Mouse (Mus musculus): ENCODE data around the gene Cwc25. TPM values are rescaled to one million over a fixed set of nuclear protein-coding genes. Genes with fewer than 3 reads are reported as not detected.

Gene Cwc25
- polyA plus RNA-seq, 1 experiment = 6.7 TPM

DNA sequence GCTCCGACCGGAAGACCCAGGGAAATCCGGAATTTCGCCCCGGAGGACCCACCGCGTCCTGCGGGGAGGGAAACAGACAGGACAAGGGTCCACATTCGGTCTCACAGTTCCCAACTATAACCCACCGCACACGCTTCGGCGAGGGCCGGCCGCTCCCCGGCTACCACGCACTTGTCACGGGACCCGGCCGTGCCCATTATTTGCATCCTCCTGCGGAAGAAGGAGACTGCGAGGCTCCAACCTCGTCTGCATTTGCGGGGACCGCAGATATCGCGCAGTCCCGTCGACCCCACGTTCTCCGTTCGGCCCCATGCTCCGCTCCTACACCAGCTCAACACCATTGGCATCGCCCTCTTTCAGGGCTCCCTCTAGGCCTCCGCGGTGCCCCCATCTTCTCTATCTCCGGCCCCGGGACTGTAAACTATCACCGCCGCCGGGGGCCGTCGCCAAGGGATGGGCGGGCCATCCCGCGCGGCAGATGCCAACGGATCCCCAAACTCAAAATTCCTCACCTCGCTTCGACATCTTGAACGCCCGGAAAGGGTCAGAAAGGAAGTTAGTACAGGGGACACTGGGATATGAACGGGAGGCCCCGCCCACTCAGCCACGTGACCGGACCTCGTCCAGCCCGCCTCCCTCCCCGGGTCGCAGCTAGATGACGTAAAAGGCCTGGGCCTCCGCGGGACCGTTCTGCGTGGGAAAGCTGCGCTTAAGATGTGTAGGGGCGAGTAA lies 15.6 kb upstream of the Cwc25 start, which contains the start of gene Rpl23:
TSS of gene Rpl23 (minus strand) at position 606 of the 732 bp plus-strand sequence.
- Histone ChIP-seq H3K4me3 (ENCODE audit: extremely low read depth, insufficient read depth, insufficient read length) (peak within 1 kb of the TSS; percentile 90), H3K27ac (ENCODE audit: insufficient read depth, low read length) (peak within 1 kb of the TSS; percentile 81), H3K4me1 (ENCODE audit: control insufficient read depth, insufficient read depth, insufficient read length) (peaks cover 7% of the 10 kb centered on the region; the same call in 1 of the 2 replicates), H3K27me3 (ENCODE audit: control insufficient read depth, insufficient read depth, low read length) (no peaks in the 10 kb centered on the region), H3K36me3 (ENCODE audit: control insufficient read depth, insufficient read depth, low read length) (peaks cover 25% of the 10 kb centered on the region)
- peak; percentile 93 to 99 for DNase-seq (ENCODE audit: low read depth in 1 of 2, low spot score in 2 of 2)
- WGBS = under 1% methylated on average over 67 of the region's 67 CpGs
- TF ChIP-seq CTCF (IDR thresholded peaks at IDR 0.05; ENCODE audit: extremely low read depth, insufficient read depth, insufficient read length, insufficient replicate concordance) (no peak), POLR2A (IDR thresholded peaks at IDR 0.05; ENCODE audit: low read depth, low read length) (peak; percentile 79; the same call in 1 of the 2 replicates)

DNA sequence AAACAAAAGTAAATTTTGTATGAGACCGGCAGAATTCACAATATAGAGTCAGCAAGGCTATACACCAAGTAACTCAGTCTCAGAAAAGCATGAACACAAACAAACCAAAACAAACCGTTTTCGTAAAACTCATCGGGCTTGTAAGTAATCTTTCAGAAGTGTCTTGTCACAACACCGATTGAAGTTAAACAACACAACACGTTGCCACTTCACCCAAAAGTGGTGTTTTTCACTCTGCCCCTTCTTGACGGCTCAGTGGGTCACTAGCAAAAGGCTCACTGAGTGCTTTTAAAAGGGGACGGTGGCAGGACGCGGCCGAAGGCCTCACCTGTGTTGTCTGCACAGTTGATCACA lies 15.1 kb upstream of the Cwc25 start:
- 1% methylated on average over 11 of the region's 11 CpGs for WGBS
- DNase-seq (ENCODE audit: low read depth in 1 of 2, low spot score in 2 of 2) = no peak
- H3K27me3 ChIP-seq (ENCODE audit: control insufficient read depth, insufficient read depth, low read length) = no peaks in the 10 kb centered on the region

DNA sequence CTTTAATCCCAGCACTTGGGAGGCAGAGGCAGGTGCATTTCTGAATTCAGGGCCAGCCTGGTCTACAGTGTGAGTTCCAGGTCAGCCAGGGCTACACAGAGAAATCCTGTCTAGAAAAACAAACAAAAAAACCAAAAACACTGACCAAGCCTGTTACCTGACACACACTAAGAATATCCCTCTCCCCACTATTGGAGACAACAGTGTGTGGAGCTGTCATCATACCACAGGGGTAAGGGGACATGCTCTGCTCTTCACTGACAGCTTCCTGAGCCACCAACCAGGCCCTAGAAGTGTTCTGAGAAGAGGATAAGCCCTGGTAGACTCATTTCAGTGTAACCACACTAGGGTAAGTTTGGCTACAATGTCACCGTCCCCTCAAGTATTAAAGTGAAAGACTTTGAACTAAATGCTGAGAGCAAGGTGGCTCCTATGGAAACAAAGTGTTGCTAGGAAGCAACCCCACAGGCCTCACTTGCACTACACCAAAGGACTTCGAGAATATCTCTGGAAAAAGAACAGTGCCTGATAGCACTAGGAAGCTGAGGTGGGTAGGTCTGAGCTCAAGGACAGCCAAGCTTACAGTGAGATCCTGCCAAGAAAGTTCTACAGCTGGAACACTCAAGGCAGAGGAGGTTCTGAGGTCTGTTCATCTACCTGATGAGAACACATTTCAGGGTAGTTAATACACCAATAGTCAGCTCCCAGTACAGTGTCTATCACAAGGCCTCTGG lies 13.8 kb upstream of the Cwc25 start:
- no peaks in the 10 kb centered on the region for H3K27me3 ChIP-seq (ENCODE audit: control insufficient read depth, insufficient read depth, low read length)
- peaks cover 7% of the 10 kb centered on the region; the same call in 1 of the 2 replicates for H3K4me1 ChIP-seq (ENCODE audit: control insufficient read depth, insufficient read depth, insufficient read length)
- H3K4me3 ChIP-seq (ENCODE audit: extremely low read depth, insufficient read depth, insufficient read length) = no peak overlapping the region
- TF ChIP-seq CTCF (IDR thresholded peaks at IDR 0.05; ENCODE audit: extremely low read depth, insufficient read depth, insufficient read length, insufficient replicate concordance) (no peak), POLR2A (IDR thresholded peaks at IDR 0.05; ENCODE audit: low read depth, low read length) (no peak)
- 52% methylated on average over 2 of the region's 2 CpGs for WGBS
- H3K36me3 ChIP-seq (ENCODE audit: control insufficient read depth, insufficient read depth, low read length) = peaks cover 34% of the 10 kb centered on the region
- no peak for DNase-seq (ENCODE audit: low read depth in 1 of 2, low spot score in 2 of 2)
- H3K27ac ChIP-seq (ENCODE audit: insufficient read depth, low read length) = no peak overlapping the region

More for the DNA sequence above, 15.1 kb upstream of the Cwc25 start:
- peaks cover 7% of the 10 kb centered on the region; the same call in 1 of the 2 replicates for H3K4me1 ChIP-seq (ENCODE audit: control insufficient read depth, insufficient read depth, insufficient read length)
- TF ChIP-seq CTCF (IDR thresholded peaks at IDR 0.05; ENCODE audit: extremely low read depth, insufficient read depth, insufficient read length, insufficient replicate concordance) (no peak), POLR2A (IDR thresholded peaks at IDR 0.05; ENCODE audit: low read depth, low read length) (no peak)
- peaks cover 30% of the 10 kb centered on the region for H3K36me3 ChIP-seq (ENCODE audit: control insufficient read depth, insufficient read depth, low read length)
- H3K4me3 ChIP-seq (ENCODE audit: extremely low read depth, insufficient read depth, insufficient read length) = peak overlapping the region; percentile 90
- peak overlapping the region; percentile 81 for H3K27ac ChIP-seq (ENCODE audit: insufficient read depth, low read length)

DNA sequence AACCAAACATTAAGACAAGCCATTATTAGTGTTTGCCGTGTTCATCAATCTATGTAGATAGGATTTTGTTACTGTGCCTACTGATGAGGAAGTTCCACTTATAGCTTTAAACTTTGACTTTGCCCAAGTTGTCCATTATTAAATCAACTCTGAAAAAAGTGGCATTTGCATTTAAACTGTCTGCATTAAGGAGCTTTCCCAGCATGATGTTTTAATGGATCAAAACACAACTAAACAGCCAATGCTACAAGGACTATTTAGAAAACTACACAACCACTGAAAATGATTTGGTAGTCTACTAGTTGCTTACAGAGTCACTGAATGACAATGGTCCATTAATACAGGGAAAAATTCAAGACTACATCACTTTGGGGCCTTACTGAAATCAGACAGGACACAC lies 12.6 kb upstream of the Cwc25 start:
- peaks cover 34% of the 10 kb centered on the region for H3K36me3 ChIP-seq (ENCODE audit: control insufficient read depth, insufficient read depth, low read length)
- 83% methylated on average over 1 of the region's 1 CpGs for WGBS
- H3K27ac ChIP-seq (ENCODE audit: insufficient read depth, low read length) = no peak overlapping the region
- no peaks in the 10 kb centered on the region for H3K27me3 ChIP-seq (ENCODE audit: control insufficient read depth, insufficient read depth, low read length)
- H3K4me1 ChIP-seq (ENCODE audit: control insufficient read depth, insufficient read depth, insufficient read length) = peaks cover 7% of the 10 kb centered on the region; the same call in 1 of the 2 replicates
- TF ChIP-seq CTCF (IDR thresholded peaks at IDR 0.05; ENCODE audit: extremely low read depth, insufficient read depth, insufficient read length, insufficient replicate concordance) (no peak), POLR2A (IDR thresholded peaks at IDR 0.05; ENCODE audit: low read depth, low read length) (no peak)
- DNase-seq (ENCODE audit: low read depth in 1 of 2, low spot score in 2 of 2) = no peak
- no peak overlapping the region for H3K4me3 ChIP-seq (ENCODE audit: extremely low read depth, insufficient read depth, insufficient read length)

DNA sequence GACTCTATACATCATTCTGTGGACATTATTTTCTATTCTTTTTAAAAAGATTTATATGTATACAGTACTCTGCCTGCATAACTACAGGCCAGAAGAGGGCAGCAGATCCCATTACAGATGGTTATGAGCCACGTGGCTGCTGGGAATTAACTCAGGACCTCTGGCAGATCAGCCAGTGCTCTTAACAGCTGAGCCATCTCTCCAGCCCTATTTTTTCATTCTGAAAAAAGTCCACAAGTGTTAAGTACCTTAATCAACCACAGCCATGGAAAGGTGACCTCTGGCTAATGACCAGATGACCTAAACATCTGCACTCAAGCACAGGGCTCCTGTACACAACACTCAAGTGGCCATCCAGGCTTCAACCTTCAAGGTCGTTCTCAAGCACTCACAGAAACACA lies 10.8 kb upstream of the Cwc25 start:
- Histone ChIP-seq H3K4me1 (ENCODE audit: control insufficient read depth, insufficient read depth, insufficient read length) (peaks cover 7% of the 10 kb centered on the region; the same call in 1 of the 2 replicates), H3K4me3 (ENCODE audit: extremely low read depth, insufficient read depth, insufficient read length) (no peak overlapping the region), H3K27ac (ENCODE audit: insufficient read depth, low read length) (no peak overlapping the region), H3K36me3 (ENCODE audit: control insufficient read depth, insufficient read depth, low read length) (peaks cover 34% of the 10 kb centered on the region), H3K27me3 (ENCODE audit: control insufficient read depth, insufficient read depth, low read length) (no peaks in the 10 kb centered on the region)
- WGBS = 61% methylated on average over 2 of the region's 2 CpGs
- no peak for DNase-seq (ENCODE audit: low read depth in 1 of 2, low spot score in 2 of 2)
- TF ChIP-seq POLR2A (IDR thresholded peaks at IDR 0.05; ENCODE audit: low read depth, low read length) (no peak), CTCF (IDR thresholded peaks at IDR 0.05; ENCODE audit: extremely low read depth, insufficient read depth, insufficient read length, insufficient replicate concordance) (peak; percentile 7; the same call in 1 of the 2 replicates)

DNA sequence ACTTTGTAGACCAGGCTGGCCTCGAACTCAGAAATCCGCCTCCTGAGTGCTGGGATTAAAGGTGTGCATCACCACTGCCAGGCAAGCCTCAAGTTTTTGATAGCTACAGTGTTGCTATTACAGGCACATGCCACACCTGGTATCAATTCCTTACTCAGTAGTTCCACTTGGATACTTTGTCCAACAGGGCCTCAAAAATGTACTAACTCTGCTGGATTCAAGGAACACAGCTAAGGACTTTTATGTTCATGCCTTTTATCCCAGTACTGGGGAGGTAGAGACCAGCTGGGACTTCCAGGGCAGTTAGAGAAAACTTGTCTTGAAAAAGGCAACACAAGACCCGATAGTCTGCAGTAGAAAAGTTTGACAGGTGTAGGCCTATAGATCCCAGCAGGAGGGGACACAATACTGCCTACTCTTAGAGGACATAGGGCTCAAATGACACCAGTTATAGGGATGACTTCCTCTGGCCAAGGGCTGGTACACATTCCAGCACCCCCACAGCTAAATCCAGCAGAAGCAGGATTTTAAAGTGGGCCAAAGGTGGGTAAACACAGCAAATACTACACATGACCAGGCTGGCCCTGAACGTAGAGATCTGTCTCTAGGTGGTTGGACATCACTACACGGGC lies 10.3 kb upstream of the Cwc25 start:
- DNase-seq (ENCODE audit: low read depth in 1 of 2, low spot score in 2 of 2) = no peak
- no peak for TF ChIP-seq POLR2A (IDR thresholded peaks at IDR 0.05; ENCODE audit: low read depth, low read length)
- TF ChIP-seq CTCF (IDR thresholded peaks at IDR 0.05; ENCODE audit: extremely low read depth, insufficient read depth, insufficient read length, insufficient replicate concordance) = no peak

More for the DNA sequence above, 10.3 kb upstream of the Cwc25 start:
- Histone ChIP-seq H3K27me3 (ENCODE audit: control insufficient read depth, insufficient read depth, low read length) (no peaks in the 10 kb centered on the region), H3K27ac (ENCODE audit: insufficient read depth, low read length) (no peak overlapping the region), H3K4me1 (ENCODE audit: control insufficient read depth, insufficient read depth, insufficient read length) (peaks cover 7% of the 10 kb centered on the region; the same call in 1 of the 2 replicates), H3K36me3 (ENCODE audit: control insufficient read depth, insufficient read depth, low read length) (peaks cover 34% of the 10 kb centered on the region), H3K4me3 (ENCODE audit: extremely low read depth, insufficient read depth, insufficient read length) (no peak overlapping the region)
- 92% methylated on average over 5 of the region's 5 CpGs for WGBS
